Mouse (Mus musculus) heart, embryonic 12.5 days (tissue): ENCODE results near the gene Ap1m2. TPM values are rescaled to one million over a fixed set of nuclear protein-coding genes. Genes with fewer than 3 reads are reported as not detected.
"Not testable (repeated sequence)": the region's sequence is repeated elsewhere in the genome, so short reads cannot be mapped to it uniquely, and the experiment has no call there.

Experiments
- ATAC-seq: fragments of 200-750 bp; cut with Nextera tagmentation; 2 replicates; pipeline ENCODE4 v1.8.0; 2017; ENCODE audit warnings: moderate TSS enrichment, moderate library complexity; ENCODE audit not compliant: insufficient number of reproducible peaks, low FRiP score
- H3K27ac ChIP-seq: fragments of 300-500 bp; sonication (generic); 2 replicates; pipeline ENCODE4 v1.5.1; 2016; ENCODE audit warnings: mild to moderate bottlenecking, moderate library complexity; ENCODE audit not compliant: poor library complexity, severe bottlenecking
- H3K27me3 ChIP-seq: fragments of 300-500 bp; sonication (generic); replicated peaks from 2 replicates; pipeline ENCODE4 v1.6.1; 2016; ENCODE audit warnings: mild to moderate bottlenecking, moderate library complexity
- H3K36me3 ChIP-seq: fragments of 300-500 bp; sonication (generic); 2 replicates; pipeline ENCODE4 v1.6.1; 2016; ENCODE audit warnings: mild to moderate bottlenecking, moderate library complexity
- H3K4me1 ChIP-seq: fragments of 300-500 bp; sonication (generic); replicated peaks from 2 replicates; pipeline ENCODE4 v1.6.1; 2016; ENCODE audit warnings: mild to moderate bottlenecking
- H3K4me2 ChIP-seq: fragments of 300-500 bp; sonication (generic); 2 replicates; pipeline ENCODE4 v1.6.1; 2016; ENCODE audit warnings: mild to moderate bottlenecking, moderate library complexity
- H3K4me3 ChIP-seq: fragments of 300-500 bp; sonication (generic); 2 replicates; pipeline ENCODE4 v1.5.1; 2016; ENCODE audit warnings: mild to moderate bottlenecking
- H3K9ac ChIP-seq: fragments of 300-500 bp; sonication (generic); 2 replicates; pipeline ENCODE4 v1.6.1; 2016; ENCODE audit warnings: mild to moderate bottlenecking, moderate library complexity
- H3K9me3 ChIP-seq: fragments of 300-500 bp; sonication (generic); replicated peaks from 2 replicates; pipeline ENCODE4 v1.6.1; 2016; ENCODE audit warnings: mild to moderate bottlenecking, moderate library complexity
- WGBS: fragments of 180-500 bp; shearing (Covaris S2); methylation state at CpG from one replicate; pipeline ENCODE4 v1.1.7; 2016; 5-methylcytosine and 5-hydroxymethylcytosine counted together
- polyA plus RNA-seq: library from polyadenylated mRNA; unstranded; fragments of >200 nt; fragmentation: Nextera tagmentation; extraction: Ambion mirVana; gene quantifications from 2 replicates; pipeline ENCODE4 v1.2.1, GENCODE M21; 2016

Ap1m2 gene
- polyA plus RNA-seq, 1 experiment from 2014 or later = 0.23 TPM

DNA sequence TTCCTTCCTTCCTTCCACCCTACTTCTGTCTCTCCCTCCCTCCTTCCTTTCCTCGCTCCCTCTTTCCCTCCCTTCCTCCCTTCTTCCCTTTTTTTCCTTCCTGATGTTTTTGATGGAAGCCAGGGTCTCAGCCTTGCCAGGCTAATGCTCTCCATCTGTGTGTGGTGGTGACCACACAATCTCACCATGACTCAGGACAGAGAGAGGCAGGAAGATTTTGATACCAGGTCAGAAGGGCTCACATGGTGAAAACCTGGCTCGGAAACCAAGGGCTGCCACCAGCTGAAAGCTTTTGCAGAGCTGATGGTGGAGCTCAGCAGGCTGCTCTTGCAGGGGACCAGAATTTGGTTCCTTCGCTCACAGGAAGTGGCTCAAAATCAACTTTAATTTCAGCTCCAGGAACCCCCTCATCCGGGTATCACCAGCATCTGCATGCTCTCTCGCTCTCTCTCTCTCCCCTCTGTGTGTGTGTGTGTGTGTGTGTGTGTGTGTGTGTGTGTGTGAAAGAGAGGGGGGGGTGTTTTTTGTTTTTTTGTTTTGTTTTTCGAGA, 51.6 kb downstream of the Ap1m2 start:
- Histone ChIP-seq H3K27ac (no peak overlapping the region), H3K27me3 (0 out of 2 replicates have a peak, but pooled peaks cover 5% of the 10 kb centered on the region), H3K9me3 (no peaks in the 10 kb centered on the region), H3K4me1 (peaks cover 6% of the 10 kb centered on the region), H3K4me2 (no peak overlapping the region), H3K4me3 (no peak overlapping the region), H3K9ac (no peak overlapping the region), H3K36me3 (no peaks in the 10 kb centered on the region)
- no peak for ATAC-seq
- 74% methylated on average over 6 of the region's 6 CpGs for WGBS

DNA sequence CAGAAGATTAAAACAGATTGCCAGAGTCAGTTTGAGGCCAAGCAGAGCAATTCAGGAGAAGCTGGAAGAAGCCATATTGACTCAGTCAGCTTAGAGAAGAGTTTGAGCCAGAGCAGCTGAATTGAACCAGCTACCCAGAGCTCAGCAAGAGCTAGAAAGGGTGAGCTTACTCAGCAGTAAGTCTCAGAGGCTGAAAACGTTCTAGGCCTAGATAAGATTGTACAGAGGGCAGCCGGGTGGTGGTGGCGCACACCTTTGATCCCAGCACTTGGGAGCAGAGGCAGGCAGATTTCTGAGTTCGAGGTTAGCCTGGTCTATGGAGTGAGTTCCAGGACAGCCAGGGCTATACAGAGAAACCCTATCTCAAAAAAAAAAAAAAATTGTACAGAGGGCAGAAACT, 55.8 kb downstream of the Ap1m2 start:
- ATAC-seq, H3K9ac ChIP-seq, H3K36me3 ChIP-seq, H3K27ac ChIP-seq, H3K4me3 ChIP-seq, H3K4me1 ChIP-seq, H3K4me2 ChIP-seq, H3K9me3 ChIP-seq: not testable (repeated sequence)
- WGBS = 60% methylated on average over 4 of the region's 4 CpGs
- peaks cover 23% of the 10 kb centered on the region for H3K27me3 ChIP-seq

DNA sequence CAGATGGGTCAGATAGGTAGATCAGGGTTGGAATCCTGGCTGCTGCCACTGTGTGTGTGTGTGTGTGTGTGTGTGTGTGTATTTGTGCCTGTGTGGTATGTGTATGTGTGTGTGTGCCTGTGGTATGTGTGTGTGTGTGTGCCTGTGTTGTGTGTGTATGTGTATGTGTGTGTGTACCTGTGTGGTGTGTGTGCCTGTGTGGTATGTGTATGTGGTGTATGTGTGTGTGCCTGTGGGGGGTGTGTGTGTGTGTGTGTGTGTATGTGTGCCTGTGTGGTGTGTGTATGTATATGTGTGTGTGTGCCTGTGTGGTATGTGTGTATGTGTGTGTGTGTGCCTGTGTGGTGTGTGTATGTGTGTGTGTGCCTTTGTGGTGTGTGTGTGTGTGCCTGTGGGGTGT, 57.4 kb downstream of the Ap1m2 start:
- 0 out of 2 replicates have a peak, but pooled peaks have one; percentile 30 for ATAC-seq
- no peaks in the 10 kb centered on the region for H3K4me1 ChIP-seq
- no peak overlapping the region for H3K4me3 ChIP-seq
- H3K9me3 ChIP-seq = no peaks in the 10 kb centered on the region
- H3K36me3 ChIP-seq = no peaks in the 10 kb centered on the region
- H3K27me3 ChIP-seq = peaks cover 34% of the 10 kb centered on the region
- H3K9ac ChIP-seq = no peak overlapping the region; the same call in 1 of the 2 replicates
- no peak overlapping the region for H3K4me2 ChIP-seq
- no peak overlapping the region for H3K27ac ChIP-seq

DNA sequence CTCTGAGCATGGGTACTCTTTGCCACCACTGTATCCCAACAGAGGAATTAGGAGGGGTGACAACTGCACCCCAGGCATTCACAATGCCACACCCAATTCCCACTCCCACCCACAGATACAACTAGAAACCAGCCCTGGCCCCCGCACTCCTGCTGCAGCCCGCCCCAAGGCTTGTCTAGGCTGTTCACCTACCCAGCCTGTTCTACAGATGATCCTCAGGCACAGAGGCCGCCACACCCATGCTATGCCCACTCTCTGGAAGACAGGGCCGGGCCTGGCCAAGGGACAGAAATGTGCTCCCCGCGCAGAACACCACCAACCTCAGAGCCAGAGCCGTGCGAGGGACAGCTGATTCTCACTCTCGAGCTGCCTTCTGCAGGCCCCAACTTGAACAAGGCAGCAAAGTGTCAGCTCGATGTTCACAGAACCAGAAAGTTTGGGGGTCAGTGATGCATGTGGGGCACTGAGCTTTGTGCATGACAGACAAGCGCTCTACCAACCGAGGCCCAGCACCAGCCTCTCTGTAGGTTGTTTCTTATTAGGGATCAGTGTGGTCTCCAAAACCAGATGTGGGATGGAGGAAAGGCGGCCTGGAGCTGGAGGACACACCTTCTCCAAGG, 60.9 kb downstream of the Ap1m2 start:
- H3K4me1 ChIP-seq = peaks cover 8% of the 10 kb centered on the region
- H3K27ac ChIP-seq = no peak overlapping the region
- no peak for ATAC-seq
- no peak overlapping the region for H3K9ac ChIP-seq
- no peak overlapping the region for H3K4me2 ChIP-seq
- H3K9me3 ChIP-seq = no peaks in the 10 kb centered on the region
- H3K36me3 ChIP-seq = no peaks in the 10 kb centered on the region
- peaks cover 65% of the 10 kb centered on the region for H3K27me3 ChIP-seq
- WGBS = 52% methylated on average over 13 of the region's 13 CpGs
- H3K4me3 ChIP-seq = no peak overlapping the region

DNA sequence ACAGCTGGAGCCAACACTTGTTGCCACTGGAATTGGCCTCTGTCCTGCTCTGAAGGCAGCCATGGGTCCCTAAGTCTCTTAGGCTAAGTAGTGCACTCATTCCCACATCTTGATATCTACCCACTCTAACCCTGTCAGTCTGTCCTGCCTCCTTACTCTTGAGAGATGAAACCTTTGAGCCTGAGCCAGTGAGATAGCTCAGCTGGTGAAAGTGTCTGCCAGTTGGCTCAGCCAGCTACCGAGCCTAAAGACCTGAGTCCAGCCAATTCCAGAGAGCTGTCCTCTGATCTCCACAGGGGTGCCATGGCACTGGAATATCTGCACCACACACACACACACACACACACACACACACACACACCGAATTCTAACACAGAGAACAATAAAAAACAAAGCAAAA, 61.6 kb downstream of the Ap1m2 start:
- Histone ChIP-seq H3K27ac (no peak overlapping the region), H3K4me2 (no peak overlapping the region), H3K27me3 (peaks cover 72% of the 10 kb centered on the region), H3K36me3 (no peaks in the 10 kb centered on the region), H3K4me3 (no peak overlapping the region), H3K4me1 (peaks cover 8% of the 10 kb centered on the region), H3K9me3 (no peaks in the 10 kb centered on the region), H3K9ac (no peak overlapping the region)
- 40% methylated on average over 2 of the region's 2 CpGs for WGBS
- ATAC-seq = no peak

DNA sequence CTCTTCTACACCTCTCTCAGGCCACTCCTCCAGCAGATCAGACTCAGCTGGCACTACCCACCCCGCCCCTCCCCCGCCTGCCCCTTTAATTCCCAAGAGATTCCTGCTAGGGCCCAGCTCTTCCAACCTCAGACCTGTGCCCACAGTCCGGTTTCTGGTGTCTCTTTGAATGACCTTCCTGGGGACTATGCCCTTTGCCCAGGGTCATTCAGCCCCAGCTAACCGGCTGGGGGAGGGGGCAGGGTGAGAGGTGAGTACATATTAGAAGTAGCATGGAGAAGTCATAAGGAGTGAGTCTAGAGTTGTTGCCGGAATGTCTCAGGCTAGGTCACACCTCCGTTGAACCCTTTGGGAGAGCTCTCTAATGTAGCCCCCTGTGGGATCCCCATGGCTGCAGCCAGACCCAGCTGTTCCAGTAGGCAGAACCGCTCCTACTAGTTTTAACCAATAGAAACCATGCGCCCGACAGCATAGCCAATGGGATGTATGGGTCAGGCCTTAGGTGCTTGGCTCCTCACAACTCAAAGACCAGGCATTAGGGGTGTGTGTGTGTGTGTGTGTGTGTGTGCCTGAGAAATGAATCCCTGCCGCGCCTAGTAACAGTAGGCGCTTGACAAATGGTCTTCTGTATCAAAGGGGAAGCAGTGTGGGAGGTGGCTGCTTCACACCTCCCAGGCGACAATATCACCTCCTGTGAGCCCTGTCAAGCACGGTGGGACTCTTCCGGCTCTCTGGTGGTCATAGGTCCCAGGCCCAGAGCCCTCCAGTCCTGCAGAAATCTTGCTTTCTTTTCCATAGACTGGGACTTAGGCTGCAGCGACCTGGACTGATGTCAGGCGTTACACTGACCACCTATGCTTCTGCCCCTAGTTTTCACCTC, 62.3 kb downstream of the Ap1m2 start:
- no peaks in the 10 kb centered on the region for H3K36me3 ChIP-seq
- peaks cover 78% of the 10 kb centered on the region for H3K27me3 ChIP-seq
- H3K4me2 ChIP-seq = no peak overlapping the region
- peaks cover 12% of the 10 kb centered on the region for H3K4me1 ChIP-seq
- H3K9ac ChIP-seq = no peak overlapping the region
- 22% methylated on average over 17 of the region's 17 CpGs for WGBS
- no peak overlapping the region for H3K27ac ChIP-seq
- no peak for ATAC-seq
- no peaks in the 10 kb centered on the region for H3K9me3 ChIP-seq
- H3K4me3 ChIP-seq = no peak overlapping the region

DNA sequence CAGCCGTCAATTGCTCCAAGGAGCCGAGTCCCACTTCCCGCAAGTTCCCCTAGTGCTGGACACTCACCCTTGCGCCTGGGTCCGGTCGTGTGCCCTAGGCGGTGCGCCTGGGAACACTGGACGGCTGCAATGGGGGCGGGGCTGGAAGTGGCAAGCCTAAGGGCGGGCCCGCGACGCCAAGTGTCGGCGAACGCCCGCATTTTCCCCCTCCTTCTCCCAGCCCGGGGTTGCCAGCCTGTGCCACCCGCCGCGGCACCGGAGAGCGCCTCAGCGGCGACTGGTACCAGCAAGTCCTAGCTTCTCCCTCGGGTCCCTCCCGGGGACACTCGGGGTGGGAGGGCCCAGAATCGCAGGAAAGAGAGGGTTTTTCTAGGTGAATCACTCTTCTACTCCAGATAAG, 63.8 kb downstream of the Ap1m2 start, which contains the start of gene S1pr5:
S1pr5 (minus strand) TSS at position 118 of the 400 bp plus-strand sequence.
- 0 out of 2 replicates have a peak, but pooled peaks have one; percentile 22 for ATAC-seq
- Histone ChIP-seq H3K4me2 (peak within 1 kb of the TSS; percentile 73), H3K27me3 (peaks cover 94% of the 10 kb centered on the region), H3K27ac (no peak within 1 kb of the TSS), H3K4me1 (peaks cover 24% of the 10 kb centered on the region), H3K9ac (peak within 1 kb of the TSS; percentile 59), H3K9me3 (no peaks in the 10 kb centered on the region), H3K4me3 (peak within 1 kb of the TSS; percentile 47), H3K36me3 (no peaks in the 10 kb centered on the region)
- WGBS = under 1% methylated on average over 30 of the region's 30 CpGs

DNA sequence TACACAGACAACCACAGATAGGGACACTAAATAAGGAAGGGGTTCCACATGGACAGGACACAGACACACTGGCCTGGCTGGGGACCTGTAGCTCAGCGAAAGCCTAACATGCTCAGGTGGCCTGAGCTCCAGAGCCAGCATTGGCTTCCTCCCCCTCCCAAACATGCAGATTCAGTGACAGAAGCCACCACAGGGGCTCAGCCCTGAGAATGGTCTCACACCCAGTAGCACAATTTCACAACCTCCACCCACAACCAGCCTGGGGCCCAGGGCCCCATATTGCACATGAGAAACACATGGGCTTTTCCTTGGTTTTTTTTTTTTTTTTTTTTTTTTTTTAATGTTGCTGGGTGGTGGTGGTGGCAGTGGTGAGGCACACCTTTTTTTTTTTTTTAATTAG, 65.8 kb downstream of the Ap1m2 start:
- H3K9me3 ChIP-seq = no peaks in the 10 kb centered on the region
- H3K9ac ChIP-seq = no peak overlapping the region
- no peak overlapping the region for H3K4me3 ChIP-seq
- no peak overlapping the region for H3K27ac ChIP-seq
- WGBS = 75% methylated on average over 1 of the region's 1 CpGs
- no peak for ATAC-seq
- peaks cover 24% of the 10 kb centered on the region for H3K4me1 ChIP-seq
- no peaks in the 10 kb centered on the region for H3K36me3 ChIP-seq
- H3K27me3 ChIP-seq = peaks cover 89% of the 10 kb centered on the region
- no peak overlapping the region for H3K4me2 ChIP-seq

DNA sequence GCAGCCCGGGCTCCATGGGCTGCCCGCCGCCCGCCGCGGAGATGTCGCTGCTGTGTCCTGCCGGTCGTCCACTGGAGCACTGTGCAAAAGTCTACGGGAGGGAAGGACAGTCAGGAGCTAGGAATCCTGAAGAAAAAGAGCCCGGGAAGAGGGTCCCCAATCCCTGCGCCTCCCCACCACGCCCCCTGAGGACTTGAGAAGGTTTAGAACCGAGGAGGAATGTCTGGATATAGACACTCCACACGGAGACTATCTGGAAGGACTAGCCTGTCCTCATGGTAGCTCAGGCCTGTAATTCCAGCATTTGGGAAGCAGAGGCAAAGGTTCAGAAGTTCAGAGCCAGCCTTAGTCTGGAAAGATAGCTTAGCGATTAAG, 67.0 kb downstream of the Ap1m2 start:
- Histone ChIP-seq H3K27ac (no peak overlapping the region), H3K9me3 (no peaks in the 10 kb centered on the region), H3K4me1 (peaks cover 24% of the 10 kb centered on the region), H3K27me3 (peaks cover 77% of the 10 kb centered on the region), H3K9ac (peak overlapping the region; percentile 58), H3K4me3 (peak overlapping the region; percentile 53), H3K36me3 (no peaks in the 10 kb centered on the region), H3K4me2 (peak overlapping the region; percentile 94)
- ATAC-seq = no peak
- under 1% methylated on average over 16 of the region's 16 CpGs for WGBS

DNA sequence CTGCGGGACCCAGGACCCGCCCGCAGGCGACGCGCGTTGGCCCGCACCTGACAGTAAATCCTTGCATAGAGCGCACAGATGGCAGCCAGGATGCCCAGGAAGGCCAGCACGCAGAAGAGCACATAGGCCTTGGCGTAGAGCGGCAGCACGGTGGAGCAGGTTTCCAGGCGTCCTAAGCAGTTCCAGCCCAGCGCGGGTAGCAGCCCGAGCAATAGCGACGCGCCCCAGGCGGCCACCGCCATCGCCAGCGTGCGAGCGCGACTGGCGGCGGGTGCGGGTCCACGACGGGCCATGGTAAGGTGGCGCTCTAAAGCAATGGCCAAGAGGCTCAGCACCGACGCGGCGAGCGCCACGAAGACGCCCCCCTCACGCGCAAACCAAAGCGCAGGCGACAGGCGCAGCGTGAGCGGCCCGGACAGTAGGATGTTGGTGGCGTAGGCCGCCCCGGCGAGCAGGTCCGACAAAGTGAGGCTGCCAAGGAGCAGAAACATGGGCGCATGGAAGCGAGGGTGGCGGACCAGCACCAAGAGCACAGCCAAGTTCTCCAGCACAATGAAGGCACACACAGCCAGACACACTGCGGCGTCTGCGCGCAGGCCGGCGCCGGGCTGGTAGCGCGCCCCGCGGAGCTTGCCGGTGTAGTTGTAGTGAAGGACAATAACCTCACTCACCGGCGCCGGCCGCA, 67.6 kb downstream of the Ap1m2 start:
- H3K4me2 ChIP-seq = peak overlapping the region; percentile 94
- H3K27ac ChIP-seq = no peak overlapping the region
- under 1% methylated on average over 72 of the region's 72 CpGs for WGBS
- H3K4me3 ChIP-seq = peak overlapping the region; percentile 53
- no peaks in the 10 kb centered on the region for H3K9me3 ChIP-seq
- ATAC-seq = peak; percentile 17; the same call in 1 of the 2 replicates
- no peaks in the 10 kb centered on the region for H3K36me3 ChIP-seq
- H3K4me1 ChIP-seq = peaks cover 26% of the 10 kb centered on the region
- H3K27me3 ChIP-seq = peaks cover 71% of the 10 kb centered on the region
- H3K9ac ChIP-seq = peak overlapping the region; percentile 58
